Mouse (Mus musculus): ENCODE measurements around the gene Irak2. TPM values are rescaled to one million over a fixed set of nuclear protein-coding genes. Genes with fewer than 3 reads are reported as not detected.

The Irak2 gene
- polyA plus RNA-seq, 1 experiment from 2014 or later, result 1.5 TPM

DNA sequence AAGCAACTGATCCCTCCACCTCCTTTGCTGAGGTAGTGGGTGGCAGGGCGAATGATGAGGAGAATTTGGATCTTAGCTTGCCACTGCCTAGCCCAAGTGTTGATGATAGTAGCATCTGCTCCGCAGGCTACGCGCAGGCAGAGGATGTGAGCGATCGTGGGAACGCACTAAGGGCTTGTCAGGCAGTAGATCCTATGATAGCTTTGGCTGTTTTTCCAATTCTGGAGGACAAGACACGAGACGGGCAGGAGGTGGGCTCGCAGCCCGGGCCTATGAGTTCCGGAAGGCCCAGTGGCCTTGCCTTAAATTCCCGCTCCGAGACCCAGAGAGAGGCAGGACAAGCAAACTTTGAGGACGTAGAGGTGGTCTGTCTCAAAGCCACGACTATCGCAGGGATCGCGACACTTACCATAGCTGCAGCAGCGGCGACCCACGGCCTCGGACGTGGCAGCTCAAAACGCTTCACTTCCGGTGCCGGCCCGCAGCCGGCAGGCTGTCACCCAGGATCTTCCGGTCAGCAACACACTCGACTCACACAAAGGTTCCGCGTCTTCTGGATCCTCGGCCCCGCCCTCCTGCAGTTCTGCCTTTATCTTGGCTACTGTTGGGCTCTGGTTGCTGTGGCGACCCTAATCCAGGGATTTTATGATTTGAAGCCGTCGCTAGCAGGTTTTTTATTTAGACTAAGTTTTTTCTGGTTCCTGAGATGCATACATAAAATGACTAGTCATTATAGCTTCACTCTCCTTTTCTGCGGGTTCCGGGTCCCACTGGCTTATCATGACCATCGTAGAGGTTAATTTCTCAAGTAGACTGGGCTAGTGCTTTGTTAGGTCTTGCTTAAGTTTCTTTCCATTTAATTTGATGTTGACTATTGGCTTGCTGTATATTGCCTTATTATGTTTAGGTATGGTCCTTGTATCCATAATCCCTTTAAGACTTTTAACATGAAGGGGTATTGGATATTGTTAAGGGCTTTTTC lies 102.3 kb downstream of the Irak2 start, which contains the start of gene Sec13:
TSS of gene Sec13 (minus strand) at position 508 of the 982 bp plus-strand sequence.
- WGBS, result 6% methylated on average over 41 of the region's 41 CpGs
- no peaks in the 10 kb centered on the region for H3K27me3 ChIP-seq (replicated peaks; ENCODE audit: control insufficient read depth, insufficient read depth, low read length)
- peak within 1 kb of the TSS; percentile 77 for H3K4me2 ChIP-seq (ENCODE audit: low read length)
- H3K4me3 ChIP-seq (replicated peaks; ENCODE audit: low read length), result peak within 1 kb of the TSS; percentile 66
- H3K27ac ChIP-seq (ENCODE audit: low read length), result peak within 1 kb of the TSS; percentile 34
- ATAC-seq, result peak; percentile 86
- H3K4me1 ChIP-seq (replicated peaks; ENCODE audit: control insufficient read depth, insufficient read depth, low read length), result peaks cover 20% of the 10 kb centered on the region
- peaks cover 6% of the 10 kb centered on the region; the same call in 1 of the 2 replicates for H3K36me3 ChIP-seq (ENCODE audit: control insufficient read depth, insufficient read depth)
- peak within 1 kb of the TSS; percentile 71 for H3K9ac ChIP-seq (replicated peaks; ENCODE audit: low read depth, low read length)
- H3K9me3 ChIP-seq (ENCODE audit: control insufficient read depth, low read length), result no peaks in the 10 kb centered on the region

- peaks cover 4% of the 10 kb centered on the region; the same call in 1 of the 2 replicates for H3K36me3 ChIP-seq (ENCODE audit: control insufficient read depth, insufficient read depth)
- no peak for ATAC-seq
- no peaks in the 10 kb centered on the region for H3K27me3 ChIP-seq (replicated peaks; ENCODE audit: control insufficient read depth, insufficient read depth, low read length)
- H3K4me1 ChIP-seq (replicated peaks; ENCODE audit: control insufficient read depth, insufficient read depth, low read length), result peaks cover 20% of the 10 kb centered on the region
- H3K27ac ChIP-seq (ENCODE audit: low read length), result peak overlapping the region; percentile 20; the same call in 1 of the 2 replicates
- H3K4me2 ChIP-seq (ENCODE audit: low read length), result no peak overlapping the region
- H3K4me3 ChIP-seq (replicated peaks; ENCODE audit: low read length), result no peak overlapping the region
- WGBS, result 75% methylated on average over 2 of the region's 2 CpGs
- H3K9me3 ChIP-seq (ENCODE audit: control insufficient read depth, low read length), result no peaks in the 10 kb centered on the region
- no peak overlapping the region for H3K9ac ChIP-seq (replicated peaks; ENCODE audit: low read depth, low read length)
Measured at GRCm38 (mm10) chr6:113741425-113741824, 103.2 kb downstream of the Irak2 start.

DNA sequence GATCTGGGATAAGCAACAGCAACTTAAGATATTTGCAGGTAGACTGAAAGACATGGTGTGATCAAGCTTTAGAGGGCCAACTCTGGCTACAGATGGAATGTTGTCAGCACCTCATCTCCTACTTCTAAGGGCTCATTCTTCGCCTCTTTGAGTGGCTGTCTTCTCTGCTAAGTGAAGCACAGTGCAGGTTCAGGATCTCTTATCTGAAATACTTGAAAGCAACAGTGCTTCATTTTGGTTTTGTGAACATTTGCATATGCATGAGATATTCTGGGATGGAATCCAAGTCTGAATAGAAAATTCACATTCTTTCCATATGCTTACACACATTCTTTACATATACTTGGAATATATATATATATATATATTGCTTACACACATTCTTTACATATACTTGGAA lies 104.1 kb downstream of the Irak2 start:
- 71% methylated on average over 1 of the region's 1 CpGs for WGBS
- Histone ChIP-seq H3K9me3 (ENCODE audit: control insufficient read depth, low read length) (no peaks in the 10 kb centered on the region), H3K4me2 (ENCODE audit: low read length) (no peak overlapping the region), H3K9ac (replicated peaks; ENCODE audit: low read depth, low read length) (no peak overlapping the region), H3K36me3 (ENCODE audit: control insufficient read depth, insufficient read depth) (peaks cover 6% of the 10 kb centered on the region; the same call in 1 of the 2 replicates), H3K4me3 (replicated peaks; ENCODE audit: low read length) (no peak overlapping the region), H3K27me3 (replicated peaks; ENCODE audit: control insufficient read depth, insufficient read depth, low read length) (no peaks in the 10 kb centered on the region), H3K27ac (ENCODE audit: low read length) (peak overlapping the region; percentile 51; the same call in 1 of the 2 replicates), H3K4me1 (replicated peaks; ENCODE audit: control insufficient read depth, insufficient read depth, low read length) (peaks cover 20% of the 10 kb centered on the region)
- 0 out of 2 replicates have a peak, but pooled peaks have one; percentile 22 for ATAC-seq

DNA sequence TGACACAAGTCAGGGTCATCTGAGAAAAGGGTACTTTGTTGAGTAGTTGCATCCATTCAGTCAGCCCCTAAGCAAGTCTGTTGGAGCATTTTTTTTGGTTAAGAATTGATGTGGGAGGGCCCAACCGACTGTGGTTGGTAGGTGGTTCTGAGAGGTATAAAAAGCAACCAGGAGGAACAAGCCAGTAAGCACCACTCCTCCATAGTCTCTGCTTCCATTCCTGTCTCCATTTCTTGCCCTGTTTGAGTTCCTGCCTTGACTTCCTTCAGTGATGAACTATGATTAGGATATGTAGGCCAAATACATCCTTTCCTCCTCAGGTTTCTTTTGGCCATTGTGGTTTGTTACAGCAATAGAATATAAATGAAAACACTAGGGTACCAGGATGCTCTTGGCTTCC lies 104.8 kb downstream of the Irak2 start:
- 53% methylated on average over 1 of the region's 1 CpGs for WGBS
- Histone ChIP-seq H3K4me3 (replicated peaks; ENCODE audit: low read length) (no peak overlapping the region), H3K4me1 (replicated peaks; ENCODE audit: control insufficient read depth, insufficient read depth, low read length) (peaks cover 20% of the 10 kb centered on the region), H3K9me3 (ENCODE audit: control insufficient read depth, low read length) (no peaks in the 10 kb centered on the region), H3K9ac (replicated peaks; ENCODE audit: low read depth, low read length) (no peak overlapping the region), H3K27ac (ENCODE audit: low read length) (no peak overlapping the region), H3K27me3 (replicated peaks; ENCODE audit: control insufficient read depth, insufficient read depth, low read length) (no peaks in the 10 kb centered on the region), H3K36me3 (ENCODE audit: control insufficient read depth, insufficient read depth) (0 out of 2 replicates have a peak, but pooled peaks cover 3% of the 10 kb centered on the region), H3K4me2 (ENCODE audit: low read length) (no peak overlapping the region)
- ATAC-seq, result no peak

Small RNA genes lying within 50 kb of the gene (microRNA-seq; reads per million reads assigned to microRNA genes)
- gene Mir7042, result 0.83 reads per million

Other genes starting within 250 kb of the Irak2 start
- gene Ttll3, start 249.2 kb upstream of the Irak2 start, polyA plus RNA-seq (2015; fragmentation: Nextera tagmentation; extraction: Ambion mirVana), result 6.4 and 8.7 TPM in 2 replicates
- 13.9 and 16.3 TPM in 2 replicates for gene Rpusd3, start 219.1 kb upstream of the Irak2 start, polyA plus RNA-seq (2015; fragmentation: Nextera tagmentation; extraction: Ambion mirVana)
- not detected in 2 replicates for gene Cidec, start 202.7 kb upstream of the Irak2 start, polyA plus RNA-seq (2015; fragmentation: Nextera tagmentation; extraction: Ambion mirVana)
- gene Jagn1, start 195.9 kb upstream of the Irak2 start, polyA plus RNA-seq (2015; fragmentation: Nextera tagmentation; extraction: Ambion mirVana), result 90.9 and 98.9 TPM in 2 replicates
- 0.07 TPM in 1 of 2 replicates, not detected in the other for gene Il17re, start 180.0 kb upstream of the Irak2 start, polyA plus RNA-seq (2015; fragmentation: Nextera tagmentation; extraction: Ambion mirVana)
- 2.4 and 3.5 TPM in 2 replicates for gene Il17rc, start 167.0 kb upstream of the Irak2 start, polyA plus RNA-seq (2015; fragmentation: Nextera tagmentation; extraction: Ambion mirVana)
- gene Creld1, start 155.2 kb upstream of the Irak2 start, polyA plus RNA-seq (2015; fragmentation: Nextera tagmentation; extraction: Ambion mirVana), result 62.6 and 73.9 TPM in 2 replicates
- 5.2 and 8.5 TPM in 2 replicates for gene Prrt3, start 136.5 kb upstream of the Irak2 start, polyA plus RNA-seq (2015; fragmentation: Nextera tagmentation; extraction: Ambion mirVana)
- gene Emc3, start 106.8 kb upstream of the Irak2 start, polyA plus RNA-seq (2015; fragmentation: Nextera tagmentation; extraction: Ambion mirVana), result 106 and 108 TPM in 2 replicates
- 4.3 and 4.7 TPM in 2 replicates for gene Fancd2, start 106.8 kb upstream of the Irak2 start, polyA plus RNA-seq (2015; fragmentation: Nextera tagmentation; extraction: Ambion mirVana)
- gene Fancd2os, start 37.8 kb upstream of the Irak2 start, polyA plus RNA-seq (2015; fragmentation: Nextera tagmentation; extraction: Ambion mirVana), result 0.19 TPM in 1 of 2 replicates, not detected in the other
- gene Brk1, start 33.7 kb upstream of the Irak2 start, polyA plus RNA-seq (2015; fragmentation: Nextera tagmentation; extraction: Ambion mirVana), result 231 and 240 TPM in 2 replicates
- 78.1 and 82.2 TPM in 2 replicates for gene Vhl, start 14.5 kb upstream of the Irak2 start, polyA plus RNA-seq (2015; fragmentation: Nextera tagmentation; extraction: Ambion mirVana)
- gene Tatdn2, start 58.6 kb downstream of the Irak2 start, polyA plus RNA-seq (2015; fragmentation: Nextera tagmentation; extraction: Ambion mirVana), result 1.1 and 1.6 TPM in 2 replicates
- 0.49 TPM in 1 of 2 replicates, not detected in the other for gene Ghrl, start 81.4 kb downstream of the Irak2 start, polyA plus RNA-seq (2015; fragmentation: Nextera tagmentation; extraction: Ambion mirVana)
- gene Sec13, start 102.3 kb downstream of the Irak2 start, polyA plus RNA-seq (2015; fragmentation: Nextera tagmentation; extraction: Ambion mirVana), result 231 and 237 TPM in 2 replicates